Mouse (Mus musculus): ENCODE results near the gene Msrb1. TPM values are rescaled to one million over a fixed set of nuclear protein-coding genes. Genes with fewer than 3 reads are reported as not detected.

The Msrb1 gene
- polyA plus RNA-seq, 1 experiment from 2014 or later = 23.6 TPM

- no peaks in the 10 kb centered on the region for H3K36me3 ChIP-seq
- no peaks in the 10 kb centered on the region for H3K27me3 ChIP-seq
- H3K4me2 ChIP-seq (replicated peaks) = no peak overlapping the region
- WGBS = 89% methylated on average over 21 of the region's 21 CpGs
- ATAC-seq (ENCODE audit: insufficient number of reproducible peaks, insufficient read depth, low FRiP score, low TSS enrichment) = no peak
- H3K27ac ChIP-seq = no peak overlapping the region
- H3K4me1 ChIP-seq = peaks cover 6% of the 10 kb centered on the region
- no peak overlapping the region for H3K4me3 ChIP-seq
- no peak overlapping the region for H3K9ac ChIP-seq
- H3K9me3 ChIP-seq = no peaks in the 10 kb centered on the region
Measured at GRCm38 (mm10) chr17:24733434-24734050, 2.9 kb upstream of the Msrb1 start.

DNA sequence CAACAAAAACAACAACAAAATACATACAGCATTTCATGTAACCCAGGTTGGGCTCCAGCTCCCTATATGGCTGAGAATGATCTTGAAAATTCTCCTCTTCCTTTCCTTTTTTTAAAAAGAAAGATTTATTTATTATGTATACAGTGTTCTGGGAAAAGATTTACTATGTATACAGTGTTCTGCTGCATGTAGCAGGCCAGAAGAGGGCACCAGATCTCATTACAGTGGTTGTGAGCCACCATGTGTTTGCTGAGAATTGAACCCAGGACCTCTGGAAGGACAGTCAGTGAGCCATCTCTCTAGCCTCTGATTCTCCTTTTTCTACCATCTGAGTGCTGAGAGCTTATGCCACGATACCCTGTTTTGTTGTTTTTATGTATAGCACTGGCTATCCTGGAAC, 1.9 kb upstream of the Msrb1 start:
- no peak for ATAC-seq (ENCODE audit: insufficient number of reproducible peaks, insufficient read depth, low FRiP score, low TSS enrichment)
- Histone ChIP-seq H3K4me2 (replicated peaks) (no peak overlapping the region), H3K27ac (no peak overlapping the region), H3K9me3 (no peaks in the 10 kb centered on the region), H3K4me3 (no peak overlapping the region), H3K9ac (no peak overlapping the region), H3K36me3 (no peaks in the 10 kb centered on the region), H3K4me1 (peaks cover 6% of the 10 kb centered on the region), H3K27me3 (no peaks in the 10 kb centered on the region)
- WGBS = 91% methylated on average over 1 of the region's 1 CpGs

DNA sequence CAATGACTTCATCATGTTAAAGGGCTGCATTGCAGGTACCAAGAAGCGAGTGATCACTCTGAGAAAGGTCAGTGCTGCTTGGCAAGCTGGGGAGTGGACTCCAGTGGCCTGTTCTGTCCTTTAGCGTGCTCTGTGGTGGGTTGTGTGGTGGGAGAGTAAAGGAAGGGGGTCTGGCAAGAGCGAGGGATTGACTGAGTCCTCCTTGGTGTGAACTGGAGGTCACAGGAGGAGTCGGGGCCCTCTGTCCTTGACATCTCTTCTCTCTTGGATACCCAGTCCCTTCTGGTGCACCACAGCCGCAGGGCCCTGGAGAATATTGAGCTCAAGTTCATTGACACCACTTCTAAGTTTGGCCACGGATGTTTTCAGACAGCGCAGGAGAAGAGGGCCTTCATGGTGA, 996 bp upstream of the Msrb1 start:
- Histone ChIP-seq H3K4me1 (peaks cover 6% of the 10 kb centered on the region), H3K27ac (0 out of 2 replicates have a peak overlapping the region, but pooled peaks have one; percentile 65), H3K9me3 (no peaks in the 10 kb centered on the region), H3K4me2 (replicated peaks) (no peak overlapping the region), H3K9ac (no peak overlapping the region), H3K36me3 (0 out of 2 replicates have a peak, but pooled peaks cover 4% of the 10 kb centered on the region), H3K4me3 (no peak overlapping the region), H3K27me3 (no peaks in the 10 kb centered on the region)
- 85% methylated on average over 7 of the region's 7 CpGs for WGBS
- no peak for ATAC-seq (ENCODE audit: insufficient number of reproducible peaks, insufficient read depth, low FRiP score, low TSS enrichment)

GRCm38 (mm10) chr17:24737135-24737810, 831 bp downstream of the Msrb1 start:
- ATAC-seq (ENCODE audit: insufficient number of reproducible peaks, insufficient read depth, low FRiP score, low TSS enrichment) = no peak
- H3K9ac ChIP-seq = peak overlapping the region; percentile 67
- H3K27ac ChIP-seq = no peak overlapping the region
- H3K9me3 ChIP-seq = no peaks in the 10 kb centered on the region
- WGBS = 30% methylated on average over 8 of the region's 8 CpGs
- H3K27me3 ChIP-seq = no peaks in the 10 kb centered on the region
- 0 out of 2 replicates have a peak, but pooled peaks cover 10% of the 10 kb centered on the region for H3K36me3 ChIP-seq
- H3K4me1 ChIP-seq = peaks cover 6% of the 10 kb centered on the region
- peak overlapping the region; percentile 70 for H3K4me2 ChIP-seq (replicated peaks)
- peak overlapping the region; percentile 65 for H3K4me3 ChIP-seq

DNA sequence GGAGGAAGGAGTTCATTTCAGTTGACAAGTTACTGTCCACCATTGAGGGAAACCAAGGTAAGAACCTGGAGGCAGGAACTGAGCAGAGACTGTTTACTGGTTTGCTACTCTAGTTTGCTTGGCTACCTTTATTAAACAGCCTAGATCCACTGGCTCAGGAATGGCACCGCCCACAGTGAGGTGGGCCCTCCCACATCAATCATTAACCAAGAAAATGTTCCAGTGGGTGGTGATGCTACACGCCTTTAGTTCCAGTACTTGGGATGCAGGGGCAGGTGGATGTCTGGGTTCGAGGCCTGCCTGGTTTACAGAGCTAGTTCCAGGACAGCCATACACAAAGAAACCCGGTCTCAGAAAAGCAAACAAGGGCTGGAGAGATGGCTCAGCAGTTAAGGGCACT, 1.8 kb downstream of the Msrb1 start:
- H3K27me3 ChIP-seq = no peaks in the 10 kb centered on the region

DNA sequence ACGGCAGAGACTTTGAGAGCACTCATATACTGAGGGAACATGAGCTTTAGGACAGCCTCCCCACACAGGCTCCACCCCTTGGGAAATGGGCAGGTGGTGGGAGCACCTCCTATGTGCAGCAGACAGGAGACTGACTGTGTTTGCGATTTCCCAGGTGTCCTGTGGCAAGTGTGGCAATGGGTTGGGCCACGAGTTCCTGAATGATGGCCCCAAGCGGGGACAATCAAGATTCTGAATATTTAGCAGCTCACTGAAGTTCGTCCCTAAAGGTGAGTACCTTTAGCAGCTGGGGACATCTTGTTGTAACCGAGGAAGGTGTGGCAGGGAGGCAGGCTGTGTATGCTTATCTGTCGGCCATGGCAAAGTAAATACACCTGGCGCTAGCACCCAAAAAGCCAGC, 3.5 kb downstream of the Msrb1 start:
- Histone ChIP-seq H3K4me3 (no peak overlapping the region), H3K27me3 (no peaks in the 10 kb centered on the region), H3K4me2 (replicated peaks) (no peak overlapping the region), H3K36me3 (0 out of 2 replicates have a peak, but pooled peaks cover 14% of the 10 kb centered on the region), H3K27ac (no peak overlapping the region), H3K9ac (no peak overlapping the region), H3K4me1 (peaks cover 6% of the 10 kb centered on the region), H3K9me3 (no peaks in the 10 kb centered on the region)
- ATAC-seq (ENCODE audit: insufficient number of reproducible peaks, insufficient read depth, low FRiP score, low TSS enrichment) = no peak
- WGBS = 79% methylated on average over 8 of the region's 8 CpGs

More for the DNA sequence above, 1.8 kb downstream of the Msrb1 start:
- H3K4me2 ChIP-seq (replicated peaks) = no peak overlapping the region
- H3K27ac ChIP-seq = no peak overlapping the region
- ATAC-seq (ENCODE audit: insufficient number of reproducible peaks, insufficient read depth, low FRiP score, low TSS enrichment) = no peak
- no peaks in the 10 kb centered on the region for H3K9me3 ChIP-seq
- WGBS = 83% methylated on average over 4 of the region's 4 CpGs
- H3K9ac ChIP-seq = no peak overlapping the region
- H3K4me3 ChIP-seq = no peak overlapping the region
- peaks cover 6% of the 10 kb centered on the region for H3K4me1 ChIP-seq
- H3K36me3 ChIP-seq = 0 out of 2 replicates have a peak, but pooled peaks cover 14% of the 10 kb centered on the region

GRCm38 (mm10) chr17:24742307-24742706, 5.9 kb downstream of the Msrb1 start:
- 81% methylated on average over 8 of the region's 8 CpGs for WGBS
- no peak overlapping the region for H3K4me2 ChIP-seq (replicated peaks)
- H3K9ac ChIP-seq = no peak overlapping the region
- no peaks in the 10 kb centered on the region for H3K9me3 ChIP-seq
- H3K27ac ChIP-seq = no peak overlapping the region
- ATAC-seq (ENCODE audit: insufficient number of reproducible peaks, insufficient read depth, low FRiP score, low TSS enrichment) = no peak
- H3K4me3 ChIP-seq = no peak overlapping the region
- H3K4me1 ChIP-seq = peaks cover 9% of the 10 kb centered on the region; the same call in 1 of the 2 replicates
- H3K27me3 ChIP-seq = no peaks in the 10 kb centered on the region
- H3K36me3 ChIP-seq = 0 out of 2 replicates have a peak, but pooled peaks cover 14% of the 10 kb centered on the region

- Histone ChIP-seq H3K36me3 (0 out of 2 replicates have a peak, but pooled peaks cover 14% of the 10 kb centered on the region), H3K27me3 (no peaks in the 10 kb centered on the region), H3K9me3 (no peaks in the 10 kb centered on the region), H3K4me3 (no peak overlapping the region), H3K9ac (no peak overlapping the region), H3K27ac (no peak overlapping the region), H3K4me2 (replicated peaks) (no peak overlapping the region), H3K4me1 (0 out of 2 replicates have a peak, but pooled peaks cover 10% of the 10 kb centered on the region)
- ATAC-seq (ENCODE audit: insufficient number of reproducible peaks, insufficient read depth, low FRiP score, low TSS enrichment) = no peak
- 77% methylated on average over 5 of the region's 5 CpGs for WGBS
Measured at GRCm38 (mm10) chr17:24743896-24744295, 7.5 kb downstream of the Msrb1 start.

GRCm38 (mm10) chr17:24744381-24744780, 7.9 kb downstream of the Msrb1 start:
- Histone ChIP-seq H3K9me3 (no peaks in the 10 kb centered on the region), H3K4me3 (no peak overlapping the region), H3K9ac (no peak overlapping the region), H3K36me3 (0 out of 2 replicates have a peak, but pooled peaks cover 14% of the 10 kb centered on the region), H3K27ac (no peak overlapping the region), H3K4me2 (replicated peaks) (no peak overlapping the region), H3K27me3 (no peaks in the 10 kb centered on the region), H3K4me1 (0 out of 2 replicates have a peak, but pooled peaks cover 10% of the 10 kb centered on the region)
- ATAC-seq (ENCODE audit: insufficient number of reproducible peaks, insufficient read depth, low FRiP score, low TSS enrichment) = no peak
- 65% methylated on average over 3 of the region's 3 CpGs for WGBS

DNA sequence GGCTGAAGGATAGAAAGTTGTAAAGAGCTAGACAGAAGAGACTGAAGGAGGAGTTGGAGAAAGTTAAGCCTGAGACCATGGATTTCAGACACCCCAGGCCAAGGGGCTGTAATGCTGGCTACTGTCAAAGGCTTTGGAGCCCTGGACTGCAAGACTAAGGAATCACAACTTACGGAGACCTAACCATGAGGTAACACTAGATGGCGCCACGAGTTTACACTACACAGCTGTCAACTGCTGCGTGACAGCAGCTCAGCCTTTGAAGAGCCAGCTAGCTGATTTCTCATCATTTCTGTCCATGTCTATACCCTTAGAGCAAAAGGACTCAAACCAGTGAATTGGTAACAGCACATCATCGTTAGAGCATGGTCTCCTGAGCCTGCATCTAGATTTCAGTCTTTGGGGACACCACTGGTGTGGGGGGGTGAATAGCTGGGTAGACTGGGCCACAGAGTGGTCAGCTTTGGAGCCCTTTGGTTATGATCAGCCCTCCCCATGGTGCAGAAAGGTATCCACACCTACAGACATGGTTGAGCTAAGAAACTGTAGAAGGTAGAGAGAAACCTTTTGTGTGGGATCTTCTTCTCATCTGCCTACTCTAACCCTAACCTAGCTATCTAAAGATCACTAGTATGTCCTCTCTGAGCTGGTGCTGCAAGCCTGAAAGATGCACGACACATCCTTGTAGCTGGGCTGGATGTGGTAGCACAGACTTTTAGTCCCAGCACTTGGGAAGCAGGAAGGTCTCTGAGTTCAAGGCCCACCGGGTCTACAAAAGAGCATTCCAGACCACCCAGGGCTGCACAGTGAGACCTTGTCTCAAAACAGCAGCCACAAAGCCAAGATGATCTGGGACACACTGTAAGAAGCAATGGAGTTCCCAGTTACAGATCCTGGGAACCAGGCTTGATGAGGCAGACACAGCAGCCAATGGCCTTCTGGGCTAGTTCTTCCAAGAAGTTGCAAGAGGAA, 9.4 kb downstream of the Msrb1 start:
- Histone ChIP-seq H3K27ac (no peak overlapping the region), H3K4me2 (replicated peaks) (no peak overlapping the region), H3K36me3 (0 out of 2 replicates have a peak, but pooled peaks cover 9% of the 10 kb centered on the region), H3K9me3 (no peaks in the 10 kb centered on the region), H3K9ac (no peak overlapping the region), H3K27me3 (peaks cover 11% of the 10 kb centered on the region), H3K4me1 (0 out of 2 replicates have a peak, but pooled peaks cover 10% of the 10 kb centered on the region), H3K4me3 (no peak overlapping the region)
- peak; percentile 76; the same call in 1 of the 2 replicates for ATAC-seq (ENCODE audit: insufficient number of reproducible peaks, insufficient read depth, low FRiP score, low TSS enrichment)
- 20% methylated on average over 7 of the region's 7 CpGs for WGBS

- 34% methylated on average over 4 of the region's 4 CpGs for WGBS
- H3K27ac ChIP-seq = peak overlapping the region; percentile 30; the same call in 1 of the 2 replicates
Measured at GRCm38 (mm10) chr17:24746986-24747385, 10.5 kb downstream of the Msrb1 start.

More at GRCm38 (mm10) chr17:24746986-24747385, 10.5 kb downstream of the Msrb1 start:
- no peak overlapping the region for H3K4me3 ChIP-seq
- 0 out of 2 replicates have a peak, but pooled peaks cover 4% of the 10 kb centered on the region for H3K36me3 ChIP-seq
- H3K9ac ChIP-seq = no peak overlapping the region
- peaks cover 12% of the 10 kb centered on the region; the same call in 1 of the 2 replicates for H3K4me1 ChIP-seq
- H3K27me3 ChIP-seq = peaks cover 23% of the 10 kb centered on the region
- no peak for ATAC-seq (ENCODE audit: insufficient number of reproducible peaks, insufficient read depth, low FRiP score, low TSS enrichment)
- no peaks in the 10 kb centered on the region for H3K9me3 ChIP-seq
- H3K4me2 ChIP-seq (replicated peaks) = no peak overlapping the region
